Mouse (Mus musculus): ENCODE results near the gene Gpr33. TPM values are rescaled to one million over a fixed set of nuclear protein-coding genes. Genes with fewer than 3 reads are reported as not detected.

Gene Gpr33
- polyA plus RNA-seq, 3 experiments from 2014 or later = not detected

DNA sequence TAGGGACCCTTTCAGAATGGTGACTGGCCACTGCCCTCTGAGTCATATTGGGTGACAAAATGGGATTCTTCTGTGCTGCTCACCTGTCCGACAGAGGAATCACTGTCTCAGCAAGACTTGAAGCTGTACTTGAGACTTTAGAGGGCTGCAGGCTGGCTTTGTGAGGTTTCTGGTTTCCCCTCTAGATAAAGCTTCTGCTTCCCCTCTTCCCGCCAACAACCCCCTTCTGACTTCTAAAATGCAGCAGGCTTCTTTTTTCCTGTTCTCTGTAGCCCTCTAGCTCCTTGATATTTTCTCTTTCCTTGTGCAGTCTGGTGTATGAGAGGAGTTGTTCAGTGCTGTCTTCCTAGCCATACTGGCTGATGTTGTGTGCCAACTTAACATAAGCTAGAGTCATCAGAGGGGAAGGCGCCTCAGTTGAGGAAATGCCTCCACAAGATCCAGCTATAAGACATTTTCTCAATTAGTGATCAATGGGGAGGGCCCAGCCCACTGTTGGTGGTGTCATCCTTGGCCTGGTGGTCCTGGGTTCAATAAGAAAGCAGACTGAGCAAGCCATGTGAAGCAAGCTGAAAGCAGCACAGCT, 42.6 kb downstream of the Gpr33 start:
- no peak for ATAC-seq

DNA sequence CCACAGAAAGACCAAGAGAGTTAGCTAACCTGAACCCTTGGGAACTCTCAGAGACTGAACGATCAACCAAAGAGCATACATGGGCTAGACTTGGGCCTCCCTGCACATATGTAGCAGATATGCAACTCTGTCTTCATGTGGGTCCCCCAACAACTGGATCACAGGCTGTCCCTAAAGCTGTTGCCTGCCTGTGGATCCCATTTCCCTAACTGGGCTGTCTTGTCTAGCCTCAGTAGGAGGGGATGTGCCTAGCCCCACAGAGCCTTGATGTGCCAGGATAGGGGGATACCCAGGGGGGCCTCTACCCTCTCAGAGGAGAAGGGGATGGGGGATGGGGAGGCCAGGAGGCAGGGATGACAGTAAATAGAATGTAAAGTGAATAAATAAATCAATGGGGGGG, 44.2 kb downstream of the Gpr33 start:
- ATAC-seq = no peak

DNA sequence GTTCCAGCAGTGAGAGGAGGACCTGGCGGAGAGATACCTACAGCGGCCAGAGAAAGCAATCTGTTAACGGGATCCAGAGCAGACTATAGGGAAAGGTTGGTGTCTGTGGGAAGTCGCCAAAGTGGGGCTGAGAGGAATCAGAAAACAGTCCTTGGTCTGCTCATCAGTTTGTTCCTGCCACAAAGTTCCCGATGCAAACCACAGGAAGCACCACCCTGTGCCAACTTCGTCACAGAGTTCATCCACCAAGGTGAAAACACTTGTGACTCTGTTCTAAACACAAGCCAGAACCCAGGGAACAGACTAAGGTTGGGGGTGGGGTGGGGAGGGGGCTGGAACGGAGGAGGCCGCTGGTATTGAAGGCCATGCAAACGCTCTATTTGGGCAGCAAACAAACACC, 51.3 kb downstream of the Gpr33 start:
- ATAC-seq = no peak

DNA sequence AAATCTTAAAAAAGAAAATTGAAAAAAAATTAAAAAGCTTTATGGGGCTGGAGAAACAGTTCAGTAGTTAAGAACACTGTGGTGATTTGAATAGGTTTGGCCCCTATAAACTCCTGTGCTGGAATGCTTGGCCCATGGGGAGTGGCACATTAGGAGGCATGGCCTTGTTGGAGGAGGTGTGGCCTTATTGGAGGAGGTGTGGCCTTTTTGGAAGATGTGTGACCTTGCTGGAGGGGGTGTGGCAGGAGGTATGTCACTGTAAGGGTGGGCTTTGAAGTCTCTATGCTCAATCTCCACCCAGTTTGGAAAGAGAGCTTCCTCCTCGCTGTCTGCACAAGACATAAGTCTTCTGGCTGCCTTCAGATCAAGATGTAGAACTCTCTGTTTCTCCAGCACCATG, 53.5 kb downstream of the Gpr33 start:
- no peak for ATAC-seq

Other genes with a start within 250 kb of the Gpr33 start
- gene Hectd1, start 198.5 kb downstream of the Gpr33 start, polyA plus RNA-seq (2017; shearing (Covaris generic)) = 10 to 100 TPM; 58.9 to 78.1 (median 63.5) TPM
- gene Heatr5a, start 56.7 kb downstream of the Gpr33 start, polyA plus RNA-seq (2017; shearing (Covaris generic)) = 10 to 100 TPM in 2 of 3 experiments, 1 to 10 TPM in 1; 6.1 to 13.0 (median 12.7) TPM
- 10 to 100 TPM in 2 of 3 experiments, 1 to 10 TPM in 1; 9.9 to 18.0 (median 16.6) TPM for gene Dtd2, start 21.6 kb downstream of the Gpr33 start, polyA plus RNA-seq (2017; shearing (Covaris generic))
- gene Nubpl, start 69.7 kb upstream of the Gpr33 start, polyA plus RNA-seq (2017; shearing (Covaris generic)) = 1 to 10 TPM; 3.8 to 6.7 (median 6.6) TPM

Data from inflammation-experienced regulatory T-cells, adult 6 months (primary cell).